Mouse (Mus musculus) CD4-positive helper T cell, adult 2 months (primary cell): Measurements from ENCODE around the gene Erg.

Experiments used
- DNase-seq: peaks from one replicate; pipeline ENCODE4 v3.0.0-alpha.2; 2012; ENCODE audit warnings: low read depth, missing footprints, low spot score

The Erg gene

GRCm38 (mm10) chr16:95390787-95391186, 195.6 kb downstream of the Erg start:
- no peak for DNase-seq

GRCm38 (mm10) chr16:95388811-95389529, 197.4 kb downstream of the Erg start:
- no peak for DNase-seq

- no peak for DNase-seq
These were observed 198.1 kb downstream of the Erg start for GRCm38 (mm10) chr16:95388292-95388691.

GRCm38 (mm10) chr16:95387008-95387407, 199.4 kb downstream of the Erg start:
- DNase-seq: no peak

GRCm38 (mm10) chr16:95385299-95385973, 201.0 kb downstream of the Erg start:
- DNase-seq: no peak

- no peak for DNase-seq
These were observed 201.7 kb downstream of the Erg start for GRCm38 (mm10) chr16:95384590-95385148.

GRCm38 (mm10) chr16:95382251-95382650, 204.1 kb downstream of the Erg start:
- no peak for DNase-seq

GRCm38 (mm10) chr16:95376834-95377233, 209.6 kb downstream of the Erg start:
- no peak for DNase-seq

- no peak for DNase-seq
These were observed 210.0 kb downstream of the Erg start for GRCm38 (mm10) chr16:95376364-95376763.

- no peak for DNase-seq
These were observed 211.7 kb downstream of the Erg start for GRCm38 (mm10) chr16:95374646-95375045.

- no peak for DNase-seq
These were observed 213.4 kb downstream of the Erg start for GRCm38 (mm10) chr16:95372960-95373359.

- no peak for DNase-seq
These were observed 214.7 kb downstream of the Erg start for GRCm38 (mm10) chr16:95371713-95372112.

GRCm38 (mm10) chr16:95366989-95367765, 219.2 kb downstream of the Erg start:
- no peak for DNase-seq

- DNase-seq: no peak
These were observed 221.2 kb downstream of the Erg start for GRCm38 (mm10) chr16:95365214-95365613.

- no peak for DNase-seq
These were observed 222.5 kb downstream of the Erg start for GRCm38 (mm10) chr16:95363632-95364465.

GRCm38 (mm10) chr16:95361950-95362349, 224.4 kb downstream of the Erg start:
- DNase-seq: no peak

GRCm38 (mm10) chr16:95360940-95361489, 225.4 kb downstream of the Erg start:
- DNase-seq: no peak

GRCm38 (mm10) chr16:95360214-95360850, 226.1 kb downstream of the Erg start:
- DNase-seq: peak; percentile 44

- DNase-seq: no peak
These were observed 229.1 kb downstream of the Erg start for GRCm38 (mm10) chr16:95356962-95357955.
